Mouse (Mus musculus): ENCODE measurements at regions not wholly inside any gene's neighbourhood (a gene's known extent, or its start where the extent isn't known, plus 50 kb on each side); places are given as distances from the start of the nearest gene placed in this dataset.
"Not testable (repeated sequence)": the region's sequence is repeated elsewhere in the genome, so short reads cannot be mapped to it uniquely, and the experiment has no call there.

GRCm38 (mm10) chr2:18473361-18473771, 80.7 kb upstream of the Dnajc1 start:
- no peak for ATAC-seq (replicated peaks; ENCODE audit: insufficient number of reproducible peaks, low FRiP score, low TSS enrichment, poor library complexity, severe bottlenecking)

DNA sequence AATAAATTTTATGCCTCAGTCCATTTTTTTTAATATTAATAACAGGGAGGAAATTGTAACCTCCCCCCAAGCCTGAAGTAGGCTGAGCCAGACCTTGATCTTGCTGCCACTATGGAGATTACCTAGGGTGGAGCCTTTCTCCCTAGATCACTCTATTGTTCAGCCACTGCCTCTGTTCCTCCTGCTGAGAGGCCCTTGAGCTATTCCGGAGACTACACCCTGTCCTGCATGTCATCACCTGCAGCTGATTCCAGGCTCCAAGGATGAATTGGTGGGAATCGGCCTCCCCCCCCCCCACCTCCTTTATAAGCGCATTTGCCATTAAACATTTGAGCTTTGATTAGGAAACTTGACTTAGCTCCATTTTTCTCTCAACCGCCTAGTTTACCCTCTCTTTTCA, 68.3 kb upstream of the Dnajc1 start:
- ATAC-seq (replicated peaks; ENCODE audit: insufficient number of reproducible peaks, low FRiP score, low TSS enrichment, poor library complexity, severe bottlenecking), result no peak

- ATAC-seq (replicated peaks; ENCODE audit: insufficient number of reproducible peaks, low FRiP score, low TSS enrichment, poor library complexity, severe bottlenecking), result not testable (repeated sequence)
These were observed 67.7 kb upstream of the Dnajc1 start for GRCm38 (mm10) chr2:18460281-18460680.

DNA sequence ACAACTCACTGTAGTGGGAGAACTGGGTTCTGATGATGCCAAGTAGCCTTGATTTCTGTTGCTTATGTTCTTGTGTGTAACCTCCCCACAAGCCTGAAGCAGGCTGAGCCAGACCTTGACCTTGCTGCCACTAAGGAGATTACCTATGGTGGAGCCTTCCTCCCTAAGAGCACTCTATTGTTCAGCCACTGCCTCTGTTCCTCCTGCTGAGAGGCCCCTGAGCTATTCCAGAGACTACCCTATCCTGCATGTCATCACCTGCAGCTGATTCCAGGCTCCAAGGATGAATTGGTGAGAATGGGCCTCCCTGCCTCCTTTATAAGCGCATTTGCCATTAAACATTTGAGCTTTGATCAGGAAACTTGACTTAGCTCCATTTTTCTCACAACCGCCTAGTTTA, 60.8 kb upstream of the Dnajc1 start:
- ATAC-seq (replicated peaks; ENCODE audit: insufficient number of reproducible peaks, low FRiP score, low TSS enrichment, poor library complexity, severe bottlenecking), result not testable (repeated sequence)

GRCm38 (mm10) chr2:18445809-18446208, 53.2 kb upstream of the Dnajc1 start:
- no peak for ATAC-seq (replicated peaks; ENCODE audit: insufficient number of reproducible peaks, low FRiP score, low TSS enrichment, poor library complexity, severe bottlenecking)
